Mouse (Mus musculus) CH12.LX (cell line): Measurements from ENCODE around the gene Wnt6.

Experiments
- BHLHE40 ChIP-seq: IDR thresholded peaks from 2 replicates; pipeline ENCODE4 v1.6.1; 2011; ENCODE audit warnings: mild to moderate bottlenecking, low read depth, low read length, improper control_type of control experiment
- CHD1 ChIP-seq: IDR thresholded peaks from 2 replicates; pipeline ENCODE4 v1.6.1; 2012; ENCODE audit warnings: low read depth, low read length, improper control_type of control experiment, inconsistent platforms
- CTCF ChIP-seq, 2 experiments: IDR thresholded peaks in 1 of 2; conservative IDR thresholded peaks in 1 of 2; 2 replicates each; pipeline ENCODE4 v1.5.1; 2011 to 2012; ENCODE audit warnings: low read depth in 2 of 2, low read length in 2 of 2, improper control_type of control experiment in 1 of 2, inconsistent platforms in 1 of 2, mild to moderate bottlenecking in 1 of 2, moderate library complexity in 1 of 2
- EP300 ChIP-seq: IDR thresholded peaks from 2 replicates; pipeline ENCODE4 v1.6.1; 2011; ENCODE audit warnings: low read length, improper control_type of control experiment
- HCFC1 ChIP-seq: IDR thresholded peaks from 2 replicates; pipeline ENCODE4 v1.6.1; 2012; ENCODE audit warnings: low read depth, mild to moderate bottlenecking, inconsistent platforms, low read length, improper control_type of control experiment
- MAX ChIP-seq: IDR thresholded peaks from 2 replicates; pipeline ENCODE4 v1.6.1; 2011; ENCODE audit warnings: low read length, improper control_type of control experiment
- MYC ChIP-seq: IDR thresholded peaks from 2 replicates; pipeline ENCODE4 v1.6.1; 2011; ENCODE audit warnings: low read depth, mild to moderate bottlenecking, improper control_type of control experiment, low read length
- NELFE ChIP-seq: IDR thresholded peaks from 2 replicates; pipeline ENCODE4 v1.6.1; 2011; ENCODE audit warnings: low read depth, low read length, improper control_type of control experiment
- NRF1 ChIP-seq: IDR thresholded peaks from 2 replicates; pipeline ENCODE4 v1.6.1; 2014; ENCODE audit warnings: low read depth, mild to moderate bottlenecking, inconsistent platforms, low read length, improper control_type of control experiment, moderate library complexity
- POLR2A ChIP-seq: IDR thresholded peaks from 2 replicates; pipeline ENCODE4 v1.6.1; 2011; ENCODE audit warnings: low read depth, mild to moderate bottlenecking, improper control_type of control experiment, low read length
- SMC3 ChIP-seq: IDR thresholded peaks from 2 replicates; pipeline ENCODE4 v1.6.1; 2011; ENCODE audit warnings: low read depth, low read length, improper control_type of control experiment
- ZMIZ1 ChIP-seq: IDR thresholded peaks from 2 replicates; pipeline ENCODE4 v1.6.1; 2012; ENCODE audit warnings: low read depth, mild to moderate bottlenecking, inconsistent platforms, low read length, improper control_type of control experiment

DNA sequence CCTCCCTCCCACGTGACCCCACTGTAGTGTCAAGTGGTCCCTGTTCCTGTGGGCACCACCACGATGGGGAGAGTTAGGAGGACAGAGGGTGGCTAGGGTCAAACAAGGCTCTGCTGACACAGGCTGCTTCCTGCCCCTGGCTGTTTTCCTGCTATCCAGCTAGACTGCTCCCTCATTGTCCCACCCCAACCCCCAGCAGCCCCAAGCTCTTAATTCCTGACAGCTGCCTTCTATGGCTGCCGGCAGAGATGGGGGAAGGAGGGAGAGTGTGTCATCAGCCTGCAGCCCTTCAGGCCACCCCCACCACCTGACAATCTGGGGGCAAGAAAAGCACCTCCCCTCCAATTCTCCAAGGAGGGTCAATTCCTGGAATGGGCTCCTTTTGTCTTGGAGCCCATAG lies 18.4 kb downstream of the Wnt6 start:
- TF ChIP-seq POLR2A (no peak), EP300 (no peak), CTCF (conservative IDR thresholded peaks at IDR 0.05 in 1 of 2, IDR thresholded peaks at IDR 0.05 in 1 of 2; ENCODE audit: low read depth in 2 of 2, low read length in 2 of 2) (no peak), NRF1 (no peak), CHD1 (no peak), NELFE (no peak), HCFC1 (no peak), SMC3 (no peak), MAX (no peak), MYC (no peak), BHLHE40 (no peak), ZMIZ1 (no peak)
